Mouse (Mus musculus) liver, embryonic 14.5 days (tissue): ENCODE data around the gene Cmtm2b. TPM values are rescaled to one million over a fixed set of nuclear protein-coding genes. Genes with fewer than 3 reads are reported as not detected.

ENCODE experiments used
- ATAC-seq: fragments of 200-750 bp; cut with Nextera tagmentation; 2 replicates; pipeline ENCODE4 v1.8.0; 2017; ENCODE audit warnings: moderate number of reproducible peaks, mild to moderate bottlenecking, moderate library complexity; ENCODE audit not compliant: insufficient read depth
- DNase-seq, 3 experiments: peaks; one replicate each; pipeline ENCODE4 v3.0.0-alpha.2; 2012 to 2013; ENCODE audit warnings: low read depth in 3 of 3, low spot score in 3 of 3
- H3K27ac ChIP-seq: fragments of 300-500 bp; sonication (generic); 2 replicates; pipeline ENCODE4 v1.5.1; 2014; ENCODE audit warnings: moderate library complexity, mild to moderate bottlenecking, control low read depth, inconsistent platforms
- H3K27me3 ChIP-seq: fragments of 300-500 bp; sonication (generic); 2 replicates; pipeline ENCODE4 v1.6.1; 2014; ENCODE audit warnings: mild to moderate bottlenecking, low read length, moderate library complexity; ENCODE audit not compliant: control insufficient read depth, insufficient read depth
- H3K36me3 ChIP-seq: fragments of 300-500 bp; sonication (generic); replicated peaks from 2 replicates; pipeline ENCODE4 v1.6.1; 2014; ENCODE audit warnings: low read depth; ENCODE audit not compliant: control insufficient read depth, insufficient read depth
- H3K4me1 ChIP-seq, 2 experiments: fragments of 200-500 bp in 1 of 2; fragments of 300-500 bp in 1 of 2; sonication (generic) in 1 of 2; replicated peaks; 2 replicates each; pipeline ENCODE4 v1.6.1; 2012 to 2014; ENCODE audit warnings: antibody characterized with exemption in 1 of 2, inconsistent platforms in 1 of 2, low read length in 1 of 2; ENCODE audit not compliant: control insufficient read depth in 2 of 2, insufficient read depth in 2 of 2
- H3K4me2 ChIP-seq: fragments of 300-500 bp; sonication (generic); 2 replicates; pipeline ENCODE4 v1.6.1; 2014; ENCODE audit warnings: low read depth, mild to moderate bottlenecking, control low read depth, moderate library complexity
- H3K4me3 ChIP-seq, 2 experiments: fragments of 200-500 bp in 1 of 2; fragments of 300-500 bp in 1 of 2; sonication (generic) in 1 of 2; 2 replicates each; pipeline ENCODE4 v1.5.1; 2012 to 2014; ENCODE audit warnings: low read depth in 2 of 2, low read length in 2 of 2, mild to moderate bottlenecking in 2 of 2, control low read depth in 1 of 2, inconsistent platforms in 1 of 2, moderate library complexity in 1 of 2; ENCODE audit not compliant: insufficient read depth in 1 of 2
- H3K9ac ChIP-seq: fragments of 300-500 bp; sonication (generic); replicated peaks from 2 replicates; pipeline ENCODE4 v1.6.1; 2014; ENCODE audit warnings: mild to moderate bottlenecking, control low read depth, moderate library complexity
- H3K9me3 ChIP-seq: fragments of 300-500 bp; sonication (generic); 2 replicates; pipeline ENCODE4 v1.6.1; 2016; ENCODE audit warnings: low read length, mixed read lengths; ENCODE audit not compliant: control insufficient read depth
- CTCF ChIP-seq: IDR thresholded peaks from 2 replicates; pipeline ENCODE4 v1.5.1; 2016; ENCODE audit warnings: antibody characterized with exemption, low read depth, control low read depth
- EP300 ChIP-seq: IDR thresholded peaks from 2 replicates; pipeline ENCODE4 v1.6.1; 2016; ENCODE audit warnings: antibody characterized with exemption, low read depth
- WGBS: fragments of 180-500 bp; shearing (Covaris S2); extraction: QIAGEN DNeasy Blood & Tissue Kit; methylation state at CpG from one replicate; pipeline ENCODE4 v1.1.7; 2014; ENCODE audit not compliant: insufficient replicate concordance; 5-methylcytosine and 5-hydroxymethylcytosine counted together
- polyA plus RNA-seq, 2 experiments: library from polyadenylated mRNA; depleted of rRNA in 1 of 2; stranded (reverse) in 1 of 2; unstranded in 1 of 2; fragments of >200 nt; fragmentation: Nextera tagmentation in 1 of 2; extraction: Ambion mirVana in 1 of 2; gene quantifications; 2 replicates each; pipeline versions ENCODE4 v1.2.1 to v1.2.3; 2012 to 2014

The Cmtm2b gene
- polyA plus RNA-seq, 2 experiments, result not detected

- no peaks in the 10 kb centered on the region for H3K36me3 ChIP-seq
- H3K27ac ChIP-seq, result no peak overlapping the region
- H3K9me3 ChIP-seq, result no peaks in the 10 kb centered on the region
- H3K4me1 ChIP-seq, result 0 out of 4 replicates have a peak, but pooled peaks cover 0 to 2% of the 10 kb centered on the region in 2 experiments
- peak; percentile 17 to 35 (median 24) for DNase-seq
- ATAC-seq, result peak; percentile 71
- H3K4me2 ChIP-seq, result peak overlapping the region; percentile 73
- H3K9ac ChIP-seq, result peak overlapping the region; percentile 52
- WGBS, result under 1% methylated on average over 44 of the region's 54 CpGs
- TF ChIP-seq EP300 (no peak), CTCF (peak; percentile 72)
- peak overlapping the region; percentile 50 to 61 for H3K4me3 ChIP-seq
- H3K27me3 ChIP-seq, result peaks cover 2% of the 10 kb centered on the region; the same call in 1 of the 2 replicates
Measured at GRCm38 (mm10) chr8:104340233-104341105, 18.4 kb downstream of the Cmtm2b start.

DNA sequence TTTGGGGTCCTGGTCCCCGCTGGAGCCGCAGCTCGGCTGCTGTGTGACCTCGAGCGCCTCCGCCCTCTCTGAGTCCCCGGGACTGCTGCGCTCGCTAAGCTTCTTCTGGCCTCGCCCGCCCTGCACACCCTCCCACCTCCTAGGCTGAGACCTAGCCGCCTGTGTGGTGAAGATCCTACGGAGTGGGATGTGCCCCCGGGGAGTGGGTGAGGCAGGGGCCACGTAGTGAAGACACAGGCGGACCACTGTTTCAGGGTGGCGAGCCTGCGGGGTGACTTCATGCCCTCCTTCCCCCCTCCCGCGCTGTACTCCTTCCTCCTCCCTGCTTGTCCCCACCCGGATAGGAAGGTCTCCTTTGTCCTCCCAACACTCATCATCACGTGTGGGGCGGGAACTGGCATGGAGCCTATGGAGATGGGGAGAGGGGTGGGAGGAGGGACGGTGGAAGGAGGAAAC lies 19.1 kb downstream of the Cmtm2b start:
- H3K4me1 ChIP-seq, result 0 out of 4 replicates have a peak, but pooled peaks cover 0 to 2% of the 10 kb centered on the region in 2 experiments
- no peak overlapping the region for H3K27ac ChIP-seq
- ATAC-seq (peak; percentile 49), DNase-seq (peak in 1 of 3 experiments; percentile 28)
- TF ChIP-seq CTCF (no peak), EP300 (no peak)
- H3K36me3 ChIP-seq, result no peaks in the 10 kb centered on the region
- peak overlapping the region; percentile 52 for H3K9ac ChIP-seq
- H3K4me3 ChIP-seq, result peak overlapping the region; percentile 50 to 61
- H3K27me3 ChIP-seq, result peaks cover 2% of the 10 kb centered on the region; the same call in 1 of the 2 replicates
- 1% methylated on average over 24 of the region's 24 CpGs for WGBS
- peak overlapping the region; percentile 73 for H3K4me2 ChIP-seq
- H3K9me3 ChIP-seq, result no peaks in the 10 kb centered on the region

DNA sequence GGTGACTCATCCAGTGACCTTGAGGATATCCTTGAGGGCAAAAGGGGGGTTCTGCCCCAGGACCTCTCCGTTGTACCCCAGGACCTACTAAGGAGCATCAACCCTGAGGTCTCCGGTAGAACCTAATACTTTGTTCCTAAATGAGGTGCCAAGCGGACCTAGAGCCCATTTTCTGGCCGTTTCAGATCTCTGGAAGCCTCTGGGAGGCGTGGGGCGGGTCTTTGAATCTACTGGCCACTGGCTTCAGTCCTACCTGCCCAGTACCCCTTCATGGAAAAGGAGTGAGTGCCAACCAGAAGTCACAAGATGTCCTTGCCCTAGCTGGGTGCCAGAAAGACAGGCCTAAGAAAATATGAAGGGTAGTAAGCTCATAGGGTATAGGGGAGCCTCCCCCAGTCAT lies 19.6 kb downstream of the Cmtm2b start:
- Histone ChIP-seq H3K4me1 (0 out of 4 replicates have a peak, but pooled peaks cover 0 to 2% of the 10 kb centered on the region in 2 experiments), H3K27ac (no peak overlapping the region), H3K9me3 (no peaks in the 10 kb centered on the region), H3K4me3 (peak overlapping the region in 1 of 2 experiments; percentile 61; a peak in 1 of 4 replicates), H3K27me3 (peaks cover 2% of the 10 kb centered on the region; the same call in 1 of the 2 replicates), H3K4me2 (no peak overlapping the region; the same call in 1 of the 2 replicates), H3K9ac (no peak overlapping the region), H3K36me3 (no peaks in the 10 kb centered on the region)
- DNase-seq (no peak), ATAC-seq (no peak)
- no peak for TF ChIP-seq EP300
- no peak for TF ChIP-seq CTCF
- 47% methylated on average over 6 of the region's 6 CpGs for WGBS

DNA sequence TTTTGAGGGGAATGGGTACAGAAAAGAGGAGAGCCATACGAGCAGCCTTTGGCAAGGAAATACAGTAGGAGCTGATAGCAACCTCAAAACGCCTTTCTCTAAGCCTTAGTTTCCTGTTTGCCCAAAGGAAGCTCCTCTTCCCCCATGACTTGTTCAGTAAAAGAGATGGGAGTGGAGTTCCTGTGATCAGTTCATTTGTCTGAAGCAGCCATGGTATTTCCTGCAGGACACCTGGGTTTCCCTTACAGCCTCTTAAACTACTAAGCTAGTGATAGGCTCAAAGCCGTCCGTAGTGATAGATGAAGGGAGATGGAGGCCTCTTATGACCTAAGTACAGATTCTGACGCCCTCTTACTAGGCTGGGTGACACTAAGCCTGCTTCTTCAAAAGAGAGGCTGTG lies 20.4 kb downstream of the Cmtm2b start:
- H3K9ac ChIP-seq, result no peak overlapping the region
- H3K9me3 ChIP-seq, result no peaks in the 10 kb centered on the region
- H3K36me3 ChIP-seq, result no peaks in the 10 kb centered on the region; the same call in 1 of the 2 replicates
- ATAC-seq, result no peak
- H3K4me2 ChIP-seq, result no peak overlapping the region
- TF ChIP-seq EP300, result no peak
- no peak overlapping the region for H3K4me3 ChIP-seq
- H3K27ac ChIP-seq, result no peak overlapping the region
- peaks cover 2% of the 10 kb centered on the region; the same call in 1 of the 2 replicates for H3K27me3 ChIP-seq
- peaks cover 0 to 2% of the 10 kb centered on the region in 2 experiments; a peak in 1 of 4 replicates for H3K4me1 ChIP-seq
- 44% methylated on average over 5 of the region's 5 CpGs for WGBS
- no peak for DNase-seq

- Histone ChIP-seq H3K9me3 (no peaks in the 10 kb centered on the region), H3K4me3 (no peak overlapping the region), H3K27me3 (peaks cover 2% of the 10 kb centered on the region; the same call in 1 of the 2 replicates), H3K4me2 (no peak overlapping the region), H3K9ac (no peak overlapping the region), H3K27ac (no peak overlapping the region), H3K36me3 (no peaks in the 10 kb centered on the region; the same call in 1 of the 2 replicates), H3K4me1 (peaks cover 0 to 2% of the 10 kb centered on the region in 2 experiments; a peak in 1 of 4 replicates)
- TF ChIP-seq CTCF (peak; percentile 98), EP300 (no peak)
- no peak for ATAC-seq
- WGBS, result 10% methylated on average over 7 of the region's 7 CpGs
- DNase-seq, result peak; percentile 50 to 59 (median 59)
Measured at GRCm38 (mm10) chr8:104343957-104344356, 21.9 kb downstream of the Cmtm2b start.
